Mouse (Mus musculus): ENCODE data around the gene Med21. TPM values are rescaled to one million over a fixed set of nuclear protein-coding genes. Genes with fewer than 3 reads are reported as not detected.

The Med21 gene
- total RNA-seq (2021): 10 to 100 TPM; 46.3 to 52.4 TPM
- long read RNA-seq, experiment 1, transcript Med21-201 (4 exons, 814 nt): major isoform, 24 of 24 reads
- long read RNA-seq, experiment 1, partial matches to known transcripts: 0 of 24 reads
- long read RNA-seq, experiment 1, other reads (novel, unspliced or antisense): 0 of 24 reads
- long read RNA-seq, experiment 2, transcript Med21-201 (4 exons, 814 nt): major isoform, 19 of 21 reads
- long read RNA-seq, experiment 2, partial matches to known transcripts: 0 of 21 reads
- long read RNA-seq, experiment 2, other reads (novel, unspliced or antisense): 2 of 21 reads

DNA sequence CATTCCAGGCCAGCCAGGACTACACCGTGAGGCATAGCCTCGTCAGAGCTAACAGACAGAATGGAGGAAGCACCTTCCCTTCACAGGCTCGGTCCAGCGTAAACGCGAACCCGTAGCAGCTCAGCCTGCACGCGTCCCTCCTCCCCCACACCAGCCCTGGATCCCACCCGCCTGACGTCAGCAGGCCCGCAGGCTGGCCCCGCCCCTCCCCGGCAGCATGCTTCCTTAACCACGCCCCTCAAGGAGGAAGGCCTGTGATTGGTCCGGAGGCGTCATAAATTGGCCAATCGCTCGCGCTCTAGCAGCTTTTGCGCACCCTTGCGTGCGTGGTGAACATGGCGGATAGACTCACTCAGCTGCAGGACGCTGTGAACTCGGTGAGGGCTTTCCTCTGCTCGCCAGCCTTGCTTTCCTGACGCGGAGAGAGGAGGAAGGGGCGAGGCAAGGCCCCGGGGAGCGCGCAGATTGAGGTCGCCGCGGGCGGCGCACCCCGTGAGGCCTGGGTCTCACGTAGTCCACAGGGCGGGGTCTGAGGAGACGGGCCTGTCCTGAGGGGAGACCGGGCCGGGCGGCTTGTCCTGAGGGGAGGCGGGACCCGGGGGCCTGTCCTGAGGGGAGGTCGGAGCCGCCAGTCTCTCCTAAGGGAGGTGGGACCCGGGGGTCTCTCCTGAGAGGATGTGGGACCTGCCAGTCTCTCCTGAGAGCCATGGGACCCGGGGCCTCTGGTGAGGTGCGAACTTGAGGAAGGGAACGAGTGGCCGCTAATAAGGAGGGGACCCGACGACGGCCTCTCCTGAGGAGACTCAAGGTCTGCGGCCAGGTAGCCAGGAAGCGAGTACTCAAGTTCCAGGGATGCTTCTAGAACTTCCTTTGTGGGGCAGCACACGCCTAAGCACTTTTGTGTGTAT, at the start of gene Med21, which contains the start of gene Tm7sf3:
TSS of gene Med21 (plus strand) at position 272 of the 908 bp plus-strand sequence.
TSS of gene Tm7sf3 (minus strand) at position 549 of the 908 bp plus-strand sequence.
- DNase-seq: peak; percentile 98

DNA sequence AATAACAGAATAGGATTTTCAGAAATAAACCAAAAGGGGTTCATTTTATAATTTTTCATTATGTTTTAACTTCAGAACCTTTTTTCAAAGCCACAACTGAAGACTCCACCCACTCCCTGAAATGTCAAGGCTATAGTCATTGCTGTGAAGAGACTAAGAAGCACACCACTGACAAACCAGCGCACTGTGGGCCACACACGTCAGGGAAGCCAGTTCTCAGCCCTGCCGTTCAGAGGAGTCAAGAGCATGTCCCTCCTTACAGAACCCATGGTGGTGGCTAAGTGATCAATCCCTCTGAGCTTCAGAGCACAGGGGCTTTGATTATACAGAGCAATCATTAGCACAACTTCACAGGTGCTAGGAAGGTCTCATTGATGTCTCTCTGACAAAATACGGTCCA, 39.7 kb upstream of the Med21 start:
- no peak for DNase-seq

DNA sequence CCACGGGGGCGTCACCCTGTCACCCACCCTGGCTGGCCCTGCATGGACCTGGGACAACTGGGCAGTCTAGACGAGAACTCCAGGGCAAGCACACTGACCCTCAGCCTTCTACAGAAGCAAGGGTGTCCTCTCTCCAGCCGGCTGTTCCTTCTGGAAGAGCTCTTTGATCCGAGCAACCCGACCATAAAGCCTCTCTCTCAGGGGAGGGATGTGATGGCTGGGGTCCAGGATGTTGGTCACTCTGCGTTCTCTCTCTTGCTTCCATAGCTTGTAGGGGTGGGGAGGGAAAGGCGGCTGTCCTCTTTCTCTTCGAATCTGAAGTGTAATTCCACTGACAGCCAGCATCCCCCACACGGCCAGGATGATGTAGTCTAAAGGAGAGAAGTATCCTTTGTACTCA, 38.7 kb upstream of the Med21 start:
- peak; percentile 24 for DNase-seq

DNA sequence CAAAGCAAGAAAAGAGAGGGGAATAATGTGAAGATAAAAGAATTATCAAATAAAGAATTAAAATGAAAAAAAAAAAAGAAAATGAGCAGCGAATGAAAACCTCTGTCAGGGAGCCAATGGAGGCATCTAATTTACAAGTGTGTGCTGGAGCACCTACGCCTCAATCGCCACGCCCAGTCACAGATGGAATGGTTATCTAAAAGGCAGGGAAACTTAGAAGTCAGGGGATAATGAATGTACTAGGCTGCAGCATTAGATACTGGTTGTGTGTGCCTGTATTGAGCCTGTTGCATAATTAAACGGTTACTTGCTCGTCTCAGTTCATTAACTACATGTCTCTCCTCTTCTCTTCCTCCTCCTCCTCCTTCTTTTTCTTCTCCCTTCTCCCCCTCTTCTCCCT, 31.0 kb upstream of the Med21 start:
- DNase-seq: no peak

DNA sequence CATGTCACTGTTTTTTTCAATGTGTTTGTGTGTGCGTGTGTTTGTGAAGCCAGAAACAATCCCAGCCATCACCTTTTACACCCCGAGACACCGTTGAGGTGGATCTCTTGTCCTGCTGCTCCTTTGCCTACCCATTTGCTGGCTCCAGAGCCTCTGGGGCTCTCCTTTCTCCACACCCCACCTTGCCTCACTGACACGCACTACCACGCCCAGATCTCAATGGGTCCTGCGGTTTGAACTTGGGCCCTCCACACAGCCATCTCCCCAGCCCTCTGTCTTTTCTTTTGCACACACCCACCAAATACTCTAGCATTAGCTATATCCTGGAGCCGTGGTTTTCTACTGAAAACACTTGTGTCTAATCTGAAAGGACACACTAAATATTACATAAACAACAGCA, 30.4 kb upstream of the Med21 start:
- DNase-seq: no peak

DNA sequence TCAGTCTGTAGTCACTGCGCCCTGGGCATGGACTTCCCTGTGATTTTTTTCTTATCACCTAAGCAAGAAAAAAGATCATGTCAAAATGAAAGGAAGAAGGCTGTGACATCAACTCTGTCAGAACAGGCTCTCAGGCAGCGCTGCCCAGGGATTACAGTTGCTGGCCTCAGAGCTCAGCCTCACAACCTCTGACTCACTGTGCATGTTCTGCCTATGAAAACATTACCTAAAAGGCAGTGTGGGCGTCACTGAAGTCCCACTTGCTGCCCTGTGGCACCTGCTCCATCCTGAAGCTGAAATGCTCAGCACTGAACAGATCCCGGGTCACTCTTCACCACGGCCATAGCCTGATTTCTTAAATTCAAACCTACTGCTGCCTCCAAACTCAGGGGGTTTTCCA, 29.6 kb upstream of the Med21 start:
- DNase-seq: no peak

DNA sequence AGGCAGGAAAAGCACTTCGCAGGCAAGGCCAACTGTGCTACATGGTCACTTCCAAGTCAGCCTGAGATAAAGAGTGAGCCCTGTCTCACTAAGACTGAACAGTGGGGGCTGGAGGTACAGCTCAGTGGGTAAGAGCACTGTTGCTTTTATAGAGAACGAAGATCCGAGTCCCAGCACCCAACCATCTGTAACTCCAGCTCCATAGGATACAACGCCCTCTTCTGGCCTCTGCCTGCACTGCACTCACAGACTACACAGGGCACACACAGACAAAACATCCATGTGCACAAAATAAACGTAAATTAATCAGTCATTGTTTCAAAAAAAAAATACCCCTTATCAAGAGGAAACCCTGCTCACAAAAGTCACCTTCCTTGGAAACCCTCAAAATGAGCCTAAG, 28.4 kb upstream of the Med21 start:
- DNase-seq: no peak

DNA sequence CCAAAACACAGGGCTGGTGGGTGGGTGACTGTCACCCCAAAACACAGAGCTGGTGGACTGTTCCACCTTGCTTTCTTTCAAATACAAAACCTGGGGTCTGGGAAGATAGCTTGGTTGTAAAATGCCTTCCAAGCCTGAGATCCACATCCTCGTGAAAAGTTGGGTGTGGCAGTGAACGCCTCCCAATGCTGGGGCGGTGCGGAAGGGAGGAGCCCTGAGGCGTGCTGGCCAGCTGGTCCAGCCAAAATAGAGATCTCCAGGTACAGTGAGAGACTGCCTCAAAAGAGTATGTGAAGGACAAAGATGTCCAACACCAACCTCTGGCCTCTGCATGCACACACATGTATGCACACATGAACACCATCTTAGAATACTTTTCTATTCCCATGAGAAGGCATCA, 27.8 kb upstream of the Med21 start:
- no peak for DNase-seq

DNA sequence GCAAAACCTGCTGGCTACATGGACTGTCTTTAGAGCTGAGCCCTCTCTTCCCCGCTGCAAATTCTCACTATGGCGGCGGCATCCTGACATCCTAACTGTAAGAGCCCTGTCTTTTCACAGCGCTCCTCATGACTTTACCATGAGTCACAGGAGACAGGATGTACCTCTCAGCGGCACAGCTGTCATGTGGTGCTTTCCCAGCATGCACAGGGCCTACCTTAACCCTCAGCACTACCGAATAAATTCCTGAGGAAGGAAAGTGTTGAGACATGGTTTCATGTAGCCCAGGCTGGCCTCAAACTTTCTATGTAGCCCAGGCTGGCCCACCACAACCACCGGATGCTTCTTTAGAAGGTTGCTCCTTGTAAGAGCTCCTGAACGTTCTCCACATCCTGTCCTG, 26.5 kb upstream of the Med21 start:
- DNase-seq: no peak

DNA sequence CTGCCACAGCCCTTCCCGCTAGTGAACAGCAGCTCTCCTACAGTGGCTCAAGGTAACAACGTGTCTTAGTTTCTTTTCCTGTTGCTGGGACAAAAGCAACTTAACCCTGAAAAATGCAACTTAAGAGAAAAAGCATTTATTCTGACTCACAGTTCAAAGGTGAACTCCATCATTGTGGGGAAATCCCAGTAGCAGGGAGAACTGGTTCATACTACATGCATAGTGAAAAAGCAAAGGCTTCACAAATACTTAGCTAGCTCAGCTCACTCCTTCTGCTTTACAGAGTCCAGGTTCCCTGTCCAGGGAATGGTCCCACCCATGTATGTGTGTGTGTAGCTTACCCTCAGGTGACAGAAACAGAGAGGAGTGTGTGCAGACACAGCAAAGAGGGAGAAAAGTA, 25.7 kb upstream of the Med21 start:
- DNase-seq: no peak

DNA sequence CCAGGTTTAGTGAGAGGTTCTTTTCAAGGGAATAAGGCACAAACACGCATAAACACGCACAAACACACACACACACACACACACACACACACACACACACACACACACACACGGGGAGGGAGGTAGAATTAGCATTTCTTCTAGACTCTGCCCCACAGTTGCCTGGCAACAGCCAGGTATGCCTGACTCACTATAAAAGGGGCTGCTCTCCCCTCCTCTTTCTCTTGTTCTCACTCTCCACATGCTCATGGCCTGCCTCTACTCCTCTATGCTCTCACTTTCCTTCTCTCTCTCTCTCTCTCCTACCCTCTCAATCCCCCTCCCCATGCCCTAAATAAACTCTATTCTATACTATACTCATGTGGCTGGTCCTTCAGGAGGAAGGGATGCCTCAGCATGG, 14.2 kb upstream of the Med21 start:
- no peak for DNase-seq

DNA sequence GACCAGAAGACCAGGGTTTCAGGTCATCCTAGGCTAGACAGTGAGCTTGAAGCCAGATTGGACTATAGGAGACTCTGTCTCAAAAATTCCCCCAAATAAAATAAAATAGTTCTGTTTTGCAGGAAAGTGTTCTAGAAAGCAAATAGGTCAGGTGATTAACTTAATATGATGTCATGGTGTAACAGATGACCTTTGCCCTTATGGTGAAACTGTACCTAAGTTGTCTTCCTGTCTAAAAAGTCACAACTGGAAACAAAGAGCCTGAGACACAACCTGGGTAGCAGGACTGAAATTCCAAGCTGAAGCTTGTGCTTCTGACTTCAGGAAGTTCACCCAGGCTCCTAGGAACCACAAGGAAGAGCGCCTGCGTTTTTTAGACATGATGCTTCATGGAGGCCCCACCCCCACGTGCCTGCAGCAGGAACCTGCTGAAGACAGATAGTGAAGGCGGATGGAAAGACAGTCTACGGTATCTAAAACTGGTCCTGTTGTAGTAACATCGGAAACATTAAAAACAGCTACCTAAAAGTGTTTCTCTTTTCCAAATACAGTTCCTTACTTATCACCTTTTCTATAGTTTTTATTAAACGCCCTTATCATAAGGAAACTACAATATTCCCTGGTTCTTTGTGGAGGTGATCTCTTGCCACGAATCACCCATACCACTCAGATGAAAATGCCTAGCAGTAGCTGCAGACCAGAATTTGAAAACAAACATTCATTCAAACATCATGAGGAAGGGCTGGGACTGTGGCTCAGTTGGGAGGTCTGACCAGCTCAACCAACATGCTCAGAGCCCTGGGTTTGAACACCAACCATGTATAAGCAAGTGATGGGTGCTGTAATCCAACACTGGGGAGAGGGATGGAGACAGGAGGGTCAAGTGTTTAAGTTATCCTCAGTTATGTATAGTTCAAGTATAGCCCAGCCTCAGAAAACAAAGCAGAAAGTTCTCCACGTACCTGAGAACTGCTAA, 12.3 kb upstream of the Med21 start:
- DNase-seq: no peak

DNA sequence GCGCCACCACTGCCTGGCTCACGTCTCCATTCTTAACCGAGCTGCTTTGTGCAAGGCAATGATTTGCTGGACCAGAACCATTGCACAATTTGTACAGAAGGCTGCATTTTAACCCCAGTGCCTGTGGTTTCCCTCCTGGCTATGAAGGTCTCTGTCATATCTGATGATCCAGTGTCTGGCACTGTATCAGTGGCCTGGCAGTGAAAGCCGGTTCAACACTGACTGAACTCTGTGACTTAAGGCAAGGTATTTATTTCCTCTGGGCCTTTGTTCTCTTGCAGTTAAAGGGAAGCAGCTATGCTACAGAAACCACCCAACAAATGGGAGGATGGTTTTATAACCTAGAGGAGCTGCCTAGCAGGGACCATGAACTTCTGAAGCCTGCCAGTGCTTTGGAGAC, 11.4 kb upstream of the Med21 start:
- no peak for DNase-seq

DNA sequence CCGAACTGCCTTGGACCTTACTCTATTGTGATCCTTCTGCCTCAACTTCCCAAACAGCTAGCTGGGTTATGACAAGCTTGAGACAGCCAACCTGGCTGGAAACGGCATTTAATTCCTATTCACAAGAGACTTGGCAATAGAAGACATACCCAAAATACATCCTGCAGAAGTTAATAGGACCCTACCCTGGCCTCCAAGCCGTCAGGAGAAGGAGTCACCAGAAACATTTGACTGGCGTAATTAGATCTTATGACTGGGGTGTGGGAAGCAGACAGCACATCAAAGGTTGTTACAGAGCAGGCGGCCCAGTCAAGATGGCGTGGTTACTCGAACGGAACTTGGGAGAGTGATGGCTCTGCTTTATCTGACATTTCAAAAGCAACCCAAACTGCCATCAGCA, 10.5 kb upstream of the Med21 start:
- DNase-seq: no peak

DNA sequence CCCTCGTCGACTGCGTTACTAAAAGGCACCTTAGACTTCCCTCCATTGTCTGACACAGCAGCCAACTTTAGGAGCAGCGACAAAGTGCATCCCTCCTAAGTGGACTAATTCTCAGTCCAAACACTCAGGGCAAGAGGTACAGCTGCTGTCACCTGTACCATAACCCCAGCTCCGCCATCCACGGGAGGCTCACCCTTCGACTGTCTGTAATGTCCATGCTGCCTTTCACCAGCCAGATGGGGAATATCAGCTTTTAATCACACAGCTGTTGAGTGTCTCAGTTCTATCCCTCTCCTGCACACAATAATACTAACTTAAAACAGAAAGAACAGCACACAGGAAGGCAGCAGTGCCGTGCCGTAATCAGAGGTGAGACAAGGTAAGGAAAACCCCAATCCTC, 9.9 kb upstream of the Med21 start:
- no peak for DNase-seq

DNA sequence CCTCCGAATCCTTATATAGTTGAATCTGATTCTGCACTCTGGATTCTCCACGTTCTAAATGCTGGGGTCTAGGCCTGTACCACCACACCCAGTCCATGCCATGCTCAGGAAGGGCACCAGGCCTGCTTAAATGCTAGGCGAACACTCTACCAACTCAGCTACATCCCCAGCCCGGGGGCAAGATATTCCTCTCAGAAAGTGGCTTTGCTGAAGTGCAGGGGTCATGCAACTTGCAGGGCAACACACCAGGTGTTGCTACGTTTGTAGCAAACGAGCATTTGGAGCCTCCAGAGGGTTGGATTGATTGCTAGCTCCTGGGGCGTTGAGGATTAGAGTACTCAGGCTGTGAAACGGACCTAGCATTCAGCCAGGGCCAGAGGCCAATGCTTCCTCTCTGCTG, 9.2 kb upstream of the Med21 start:
- DNase-seq: no peak

DNA sequence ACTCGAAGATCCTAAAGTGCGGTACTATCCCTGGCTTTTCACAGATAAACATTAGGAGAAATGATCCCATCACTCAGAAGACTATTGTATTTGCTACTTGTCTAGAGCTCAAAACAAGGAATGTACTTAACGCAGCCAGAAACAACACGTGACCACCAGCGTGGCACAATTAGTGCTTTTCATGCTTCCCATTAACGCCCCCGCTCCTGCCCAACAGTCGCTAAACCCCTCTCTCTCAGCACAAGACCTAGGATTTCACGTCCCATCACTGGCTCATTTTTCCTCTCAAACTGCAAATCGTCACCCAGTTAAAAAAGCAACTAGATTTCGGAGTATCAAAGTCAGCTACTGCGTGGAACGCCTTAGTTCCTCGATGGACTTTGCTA, 8.7 kb upstream of the Med21 start:
- no peak for DNase-seq

DNA sequence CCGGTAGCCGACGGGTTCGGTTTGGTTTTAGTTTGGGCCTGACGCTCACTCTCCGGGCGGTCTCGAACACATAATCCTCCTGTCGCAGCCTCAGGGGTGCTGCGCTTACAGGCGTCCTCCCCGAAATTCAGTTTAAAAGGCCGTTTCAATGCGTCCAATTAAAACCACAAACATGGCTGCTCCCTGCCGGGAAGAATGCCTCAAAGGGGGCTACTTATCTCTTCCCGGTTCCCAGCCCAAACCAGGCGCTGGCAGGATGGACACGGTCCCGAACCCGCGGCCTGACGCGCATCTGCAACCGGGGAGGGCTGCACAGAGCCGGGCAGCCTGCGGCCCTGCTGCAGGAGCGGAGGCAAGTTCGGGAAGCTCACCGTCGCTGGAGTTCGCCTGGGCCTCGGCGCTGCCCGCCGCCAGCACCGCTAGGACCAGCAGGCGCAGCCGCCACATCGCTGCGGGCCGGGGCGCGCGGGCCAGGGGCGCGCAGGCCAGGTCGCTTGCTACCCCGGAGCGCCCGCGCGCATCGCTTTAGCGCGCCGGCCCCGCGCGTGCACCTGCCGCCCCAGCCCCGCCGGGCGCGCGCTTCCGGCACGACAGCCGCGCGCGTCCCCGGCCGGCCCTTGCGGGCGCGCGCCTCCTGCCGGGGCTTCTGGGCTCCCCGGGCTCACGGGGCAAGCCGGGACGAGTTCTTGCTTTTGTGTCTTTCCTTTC, 8.2 kb upstream of the Med21 start:
- DNase-seq: peak; percentile 80

DNA sequence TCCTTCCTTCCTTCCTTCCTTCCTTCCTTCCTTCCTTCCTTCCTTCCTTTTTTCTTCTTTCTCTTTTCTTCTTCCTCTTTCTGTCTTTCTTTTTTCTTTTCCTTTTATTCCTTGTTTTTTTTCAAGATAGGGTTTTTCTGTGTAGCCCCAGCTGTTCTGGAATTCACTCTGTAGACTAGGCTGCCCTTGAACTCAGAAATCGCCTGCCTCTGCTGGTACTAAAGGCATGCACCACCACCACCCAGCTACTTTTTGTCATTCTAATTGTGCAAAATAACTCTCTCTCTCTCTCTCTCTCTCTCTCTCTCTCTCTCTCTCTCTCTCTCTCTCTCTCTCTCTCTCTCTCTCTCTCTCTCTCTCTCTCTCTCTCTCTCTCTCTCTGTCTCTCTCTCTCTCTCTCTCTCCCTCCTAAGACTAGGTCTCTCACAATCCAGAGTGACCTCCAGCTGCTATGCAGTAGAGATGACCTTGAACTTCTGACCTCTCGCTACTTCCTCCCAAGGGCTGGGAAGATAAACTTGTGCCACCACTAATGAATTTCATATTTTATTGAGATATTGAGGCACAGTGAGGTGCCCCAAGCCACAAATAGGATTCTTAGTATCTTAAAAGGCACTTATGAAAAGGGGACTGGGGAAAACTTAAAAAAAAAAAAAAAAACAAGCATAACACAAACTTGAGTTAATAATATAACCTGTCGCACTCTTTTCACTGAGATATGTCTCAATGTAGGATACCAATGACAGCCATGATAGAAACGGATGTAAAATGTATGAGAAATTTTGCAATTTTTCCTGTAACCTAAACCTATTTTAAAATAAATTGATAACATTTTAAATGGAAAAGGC, 7.4 kb upstream of the Med21 start:
- DNase-seq: no peak

DNA sequence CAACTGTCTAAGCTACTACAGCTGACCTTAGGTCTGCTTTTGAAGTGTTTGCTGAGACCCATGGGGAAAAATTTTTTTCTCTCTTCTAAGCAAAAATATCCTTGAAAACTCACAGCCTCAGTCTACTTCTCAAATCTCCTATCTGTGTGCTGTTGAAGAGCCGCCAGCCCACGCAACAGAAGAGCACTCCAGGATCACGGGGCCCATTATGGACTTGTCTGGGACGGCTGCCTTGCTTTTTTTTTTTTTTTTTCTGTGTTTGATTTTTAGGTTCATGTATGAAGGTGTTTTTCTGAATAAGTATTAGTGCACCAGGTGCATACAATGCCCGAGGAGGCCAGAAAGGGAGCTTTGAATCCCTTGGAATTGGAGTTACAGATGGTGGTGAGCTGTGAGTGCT, 5.9 kb upstream of the Med21 start:
- DNase-seq: no peak
